Mouse (Mus musculus): ENCODE data around the gene Tinagl1.

Tinagl1 gene

DNA sequence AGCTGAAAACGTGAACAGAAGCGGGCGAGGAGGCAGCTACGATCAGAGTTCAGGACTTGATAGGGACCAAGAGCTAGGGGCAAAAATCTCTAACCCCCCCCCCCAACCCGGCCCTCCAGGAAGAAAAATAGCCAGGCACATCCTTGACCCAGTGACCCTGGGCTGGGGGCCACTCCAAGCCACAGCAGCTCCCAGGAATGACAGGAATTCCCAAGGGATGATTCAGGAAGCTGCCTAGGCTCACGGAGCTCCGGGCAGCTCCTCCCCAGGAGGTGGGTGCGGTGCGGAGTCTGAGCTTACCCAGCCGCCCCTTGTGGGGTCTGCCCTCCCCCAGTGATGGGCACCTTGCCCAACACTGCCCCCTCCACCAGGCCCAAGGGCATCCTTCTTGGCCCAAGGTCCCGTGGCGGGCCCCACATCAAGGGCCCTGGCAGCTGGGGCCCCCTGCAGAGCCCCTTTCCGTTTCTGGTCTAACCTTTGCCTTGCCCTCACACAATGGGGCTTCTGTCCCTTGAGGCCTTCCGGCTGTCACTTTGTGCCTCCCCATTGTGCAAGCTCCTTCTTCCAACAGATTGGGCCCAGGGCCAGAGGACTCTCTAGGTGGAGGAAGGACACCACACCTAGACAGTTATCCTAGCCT, at the start of gene Tinagl1:
Gene Tinagl1, minus strand, starts transcription at position 51 of the 640 bp plus-strand sequence.
- peak; percentile 84 for DNase-seq

DNA sequence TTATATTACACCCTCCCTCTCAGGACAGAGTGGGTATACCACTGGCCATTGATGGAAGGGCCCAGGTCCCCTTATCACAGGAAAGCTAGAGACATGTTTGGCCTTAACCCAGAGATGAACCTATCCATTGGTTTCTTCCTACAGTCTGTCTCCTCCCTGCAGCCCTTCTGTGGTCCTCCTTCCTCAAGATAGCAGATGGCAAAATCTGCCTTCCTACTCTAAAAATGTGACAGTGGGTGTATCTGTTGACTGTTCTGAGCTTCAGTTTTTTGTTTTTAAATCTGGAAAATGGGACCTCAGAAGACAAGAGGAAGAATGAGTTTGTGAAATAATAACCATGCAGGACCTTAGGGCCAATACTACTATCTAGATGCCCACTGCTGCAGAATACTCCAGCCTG, 49.1 kb upstream of the Tinagl1 start:
- DNase-seq = no peak

DNA sequence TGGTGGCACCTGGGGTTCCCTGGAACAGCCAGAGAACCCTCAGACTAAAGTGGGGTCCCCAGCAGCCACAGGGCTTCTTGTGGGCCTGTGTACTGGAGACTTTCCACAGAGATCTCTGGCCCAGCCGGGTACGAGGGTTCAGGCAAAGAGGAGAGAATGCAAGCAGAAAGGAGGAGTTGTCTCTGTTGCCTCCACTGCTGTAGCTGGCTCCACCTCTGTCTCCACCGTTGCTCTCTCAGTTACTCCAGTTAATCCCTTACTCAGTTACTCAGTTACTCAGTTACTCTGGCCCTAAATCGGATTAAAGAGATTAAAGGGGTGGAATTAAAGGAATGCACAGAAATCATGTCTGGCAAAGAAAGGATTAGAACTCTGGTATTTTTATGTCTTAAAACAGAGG, 47.3 kb upstream of the Tinagl1 start, which contains the start of gene Gm853:
Gene Gm853, minus strand, starts transcription at position 223 of the 400 bp plus-strand sequence.
- DNase-seq = peak; percentile 33

DNA sequence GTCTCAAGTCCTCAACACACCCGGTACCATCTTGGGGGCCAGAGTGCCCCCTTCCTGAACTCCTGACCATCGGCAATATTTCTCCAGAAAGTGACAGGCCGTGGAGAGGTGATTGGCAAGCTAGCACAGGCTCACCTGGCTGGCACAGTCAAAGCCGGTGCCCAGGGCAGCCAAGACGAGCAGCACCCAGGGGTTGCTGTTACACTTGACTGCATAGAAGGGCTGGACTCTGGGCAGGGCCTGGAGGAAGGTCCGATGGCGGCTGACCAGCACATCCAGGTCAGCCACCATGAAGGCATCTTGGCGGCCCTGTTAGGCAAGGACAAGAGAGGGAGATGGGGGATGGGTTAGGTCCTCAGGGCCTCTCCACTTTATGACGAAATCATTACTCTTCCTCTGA, 45.3 kb upstream of the Tinagl1 start:
- no peak for DNase-seq

DNA sequence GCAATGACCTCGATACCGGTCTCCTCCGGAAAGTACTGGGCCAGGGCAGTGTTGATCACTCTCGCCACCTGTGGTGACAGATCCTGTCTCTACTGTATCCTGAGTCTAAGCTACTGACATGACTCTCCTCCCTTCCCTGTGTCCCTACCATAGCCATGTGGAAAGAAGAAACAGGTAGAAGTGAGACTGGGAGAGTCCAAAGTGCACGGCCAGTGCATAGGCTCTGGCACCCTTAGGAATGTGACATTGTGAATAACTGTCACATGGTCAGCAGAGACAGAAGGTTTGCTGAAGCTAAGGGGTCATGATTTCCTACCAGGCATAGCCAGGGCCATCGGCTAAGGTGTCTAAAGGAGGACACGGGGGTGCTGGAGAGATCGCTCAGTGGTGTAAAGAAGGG, 40.5 kb upstream of the Tinagl1 start:
- no peak for DNase-seq

DNA sequence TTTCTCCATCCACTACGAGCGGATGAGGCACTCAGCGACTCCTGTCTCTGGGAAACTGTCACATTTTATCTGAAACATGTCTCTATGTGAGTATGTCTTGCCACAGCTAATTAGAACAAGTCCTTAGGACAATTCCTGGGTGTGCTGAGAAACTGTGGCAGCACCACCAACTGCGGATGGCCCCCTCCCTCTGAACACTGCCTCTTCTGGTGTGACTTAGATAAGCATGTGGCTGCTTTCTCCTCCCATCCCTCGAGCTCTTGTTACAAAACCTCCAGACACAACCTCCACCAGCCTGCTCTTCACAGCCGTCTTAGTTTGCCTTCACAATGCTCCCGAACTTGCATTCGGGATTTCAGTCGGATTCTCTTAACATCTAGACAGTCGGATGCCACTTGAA, 38.9 kb upstream of the Tinagl1 start:
- DNase-seq = no peak

DNA sequence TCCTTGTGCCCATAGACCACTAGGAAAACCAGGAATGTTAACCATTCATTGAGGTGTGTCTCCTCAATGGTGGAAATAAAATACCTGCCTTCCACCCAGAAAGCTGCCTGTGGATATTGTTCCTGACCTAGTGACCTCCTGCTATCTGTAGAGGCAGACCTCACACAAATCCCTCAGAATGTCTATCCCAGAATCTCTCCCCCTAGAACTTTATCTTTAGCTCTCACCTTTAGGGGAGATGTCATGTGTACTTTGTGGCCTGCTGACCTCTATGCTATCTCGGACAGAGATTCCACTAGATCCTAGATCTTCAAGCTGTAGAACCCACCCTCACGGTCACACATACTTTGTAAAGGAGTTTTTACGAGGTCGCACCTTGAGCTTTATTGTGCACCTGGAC, 38.3 kb upstream of the Tinagl1 start:
- DNase-seq = no peak

DNA sequence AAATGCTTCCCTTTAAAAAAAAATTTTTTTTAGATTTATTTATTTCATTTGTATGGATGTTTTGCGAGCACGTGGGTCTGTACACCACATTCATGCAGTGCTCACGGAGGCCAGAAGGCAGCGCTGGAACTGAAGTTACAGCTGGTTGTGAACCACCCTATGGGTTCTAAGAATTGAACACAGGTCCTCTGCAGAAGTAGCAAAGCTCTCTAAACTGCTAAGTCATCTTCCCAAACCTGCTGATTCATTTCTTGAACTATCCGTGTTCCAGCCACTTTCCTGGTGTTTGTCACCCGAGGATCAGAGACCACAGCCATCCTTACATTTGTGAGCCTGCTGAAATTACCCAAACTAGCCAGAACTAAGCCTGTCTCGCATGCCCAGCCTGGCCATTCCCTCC, 37.5 kb upstream of the Tinagl1 start:
- no peak for DNase-seq

DNA sequence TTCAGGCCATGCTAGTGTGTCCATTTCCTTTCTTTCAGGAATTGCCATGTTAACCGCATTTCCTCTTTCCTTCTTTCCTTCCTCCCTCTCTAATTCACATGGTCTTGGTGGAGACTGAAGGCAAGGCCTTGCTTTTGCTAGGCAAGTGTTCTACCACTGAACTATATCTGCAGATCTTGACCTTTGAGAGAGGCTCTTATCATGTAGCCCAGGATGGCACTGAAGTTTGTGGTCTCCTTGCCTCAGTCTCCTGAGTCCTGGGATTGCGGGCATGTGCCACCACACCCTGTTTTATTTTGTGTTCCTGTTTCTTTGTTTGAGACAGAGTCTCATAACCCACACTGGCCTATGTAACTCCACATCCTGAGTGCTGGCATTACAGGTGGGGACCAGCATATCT, 36.9 kb upstream of the Tinagl1 start:
- DNase-seq = no peak

DNA sequence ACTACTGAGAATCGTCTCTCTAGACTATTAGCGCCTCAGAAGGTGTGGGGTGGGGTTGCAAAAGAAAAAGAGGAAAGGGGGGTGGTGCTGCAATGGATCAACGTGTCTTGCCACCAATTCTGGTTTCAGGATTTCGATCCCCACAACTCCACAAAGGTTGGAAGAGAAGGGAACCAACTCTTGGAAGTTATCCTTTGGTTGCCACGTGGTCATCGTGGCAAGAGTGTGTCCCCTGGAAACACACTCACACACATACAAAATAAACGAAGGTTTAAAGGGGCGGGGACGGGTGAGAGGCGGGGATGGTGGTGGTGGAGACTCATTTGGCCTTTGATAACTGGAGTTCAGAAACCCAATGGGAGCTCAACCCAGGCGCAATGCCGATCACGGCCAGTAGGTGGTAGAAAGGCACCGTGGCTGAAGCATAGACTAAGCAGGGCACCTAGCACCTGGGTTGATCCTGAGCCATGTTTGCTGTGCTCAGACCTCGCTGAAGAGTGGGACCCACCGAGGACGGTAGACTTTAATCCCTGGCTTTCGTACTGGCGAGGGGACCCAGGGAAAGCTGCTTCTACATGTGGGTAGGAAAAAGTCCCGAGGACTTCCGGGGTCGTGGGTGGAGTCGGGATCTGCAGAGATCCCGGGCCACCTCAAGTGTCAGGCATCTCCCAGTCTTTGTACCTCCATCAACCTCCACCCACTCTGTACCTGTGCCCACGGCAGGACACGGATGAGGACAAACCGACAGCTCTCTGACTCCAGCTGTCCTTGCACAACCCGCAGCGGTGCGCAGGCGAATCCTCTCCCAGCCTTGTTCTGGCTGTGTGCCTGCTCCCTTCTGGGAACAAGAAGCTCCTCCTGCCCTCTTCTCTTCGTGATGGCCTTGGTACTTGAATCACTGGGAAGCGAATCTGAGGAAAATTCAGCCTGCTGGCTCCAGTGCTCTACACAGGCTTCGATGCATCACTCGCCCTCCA, 24.1 kb upstream of the Tinagl1 start:
- peak; percentile 83 for DNase-seq

DNA sequence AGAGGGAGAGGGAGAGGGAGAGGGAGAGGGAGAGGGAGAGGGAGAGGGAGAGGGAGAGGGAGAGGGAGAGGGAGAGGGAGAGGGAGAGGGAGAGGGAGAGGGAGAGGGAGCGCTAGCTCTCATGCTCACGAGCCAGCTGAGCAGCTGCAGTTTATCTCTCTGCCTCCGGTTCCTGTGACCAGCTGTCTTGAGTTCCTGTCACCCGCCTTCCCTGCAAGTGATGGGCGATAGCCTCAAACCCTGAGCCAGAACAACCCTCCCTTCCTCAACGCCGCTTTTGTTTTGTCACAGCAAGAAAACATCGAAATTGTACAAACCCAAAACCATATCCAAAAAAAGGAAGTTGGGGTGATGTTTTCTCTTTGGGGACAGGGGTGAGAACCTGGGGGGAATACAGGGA, 21.6 kb upstream of the Tinagl1 start:
- DNase-seq = no peak

DNA sequence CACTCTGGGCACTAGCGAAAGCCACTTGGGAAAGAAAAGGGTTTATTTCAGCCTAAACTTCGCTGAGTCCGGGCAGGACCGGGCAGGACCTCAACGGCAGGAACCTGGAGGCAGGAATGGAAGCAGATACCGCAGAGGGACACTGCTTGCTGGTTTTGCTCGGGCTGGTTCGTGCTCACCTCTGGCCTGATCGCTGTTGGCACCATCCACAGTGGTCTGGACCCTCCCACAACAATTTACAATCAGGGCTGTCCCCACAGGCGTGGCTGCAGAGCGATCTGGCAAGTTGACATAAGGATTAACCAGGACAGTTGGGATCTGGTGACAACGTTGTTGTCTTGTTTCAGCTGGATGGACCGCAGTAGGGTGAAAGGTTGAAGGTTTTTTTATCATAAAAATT, 21.0 kb upstream of the Tinagl1 start:
- no peak for DNase-seq

DNA sequence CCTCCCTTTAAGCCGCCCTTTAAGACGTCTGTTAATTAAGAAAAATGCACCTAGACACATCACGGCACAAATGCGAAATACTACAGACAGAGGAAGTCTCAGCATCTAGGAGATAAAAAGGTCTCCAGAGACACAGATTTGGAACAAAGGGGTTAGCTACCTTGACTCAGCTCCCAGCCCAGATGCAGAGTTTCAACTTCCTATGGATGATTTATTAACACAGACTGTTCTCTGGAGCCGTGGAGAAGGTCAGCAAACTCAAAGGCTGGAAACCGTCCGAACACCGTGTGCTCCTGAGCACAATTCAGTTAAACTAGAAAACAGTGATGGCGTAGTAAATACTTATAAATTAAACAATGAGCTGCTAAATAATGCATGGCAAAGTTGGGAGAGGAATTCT, 17.3 kb upstream of the Tinagl1 start:
- no peak for DNase-seq

DNA sequence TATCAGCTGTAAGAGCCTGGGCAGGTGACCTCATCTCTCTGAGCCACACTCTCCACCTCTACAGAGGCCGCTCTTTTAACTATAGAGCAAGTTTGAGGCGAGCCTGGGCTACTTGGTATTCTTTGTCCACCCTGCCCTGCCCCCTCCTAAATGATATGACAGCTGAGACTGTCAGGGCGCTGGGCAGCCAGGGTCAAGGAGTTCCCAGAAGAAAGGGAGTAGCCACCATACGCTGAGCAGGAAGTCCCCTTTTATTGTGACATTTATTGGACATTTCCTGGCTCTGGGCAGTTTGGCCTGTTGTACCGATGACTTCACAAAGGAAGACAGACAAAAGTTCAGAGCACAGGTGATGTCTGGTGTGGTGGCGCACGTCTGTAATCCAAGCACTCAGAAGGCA, 14.7 kb upstream of the Tinagl1 start:
- DNase-seq = no peak

DNA sequence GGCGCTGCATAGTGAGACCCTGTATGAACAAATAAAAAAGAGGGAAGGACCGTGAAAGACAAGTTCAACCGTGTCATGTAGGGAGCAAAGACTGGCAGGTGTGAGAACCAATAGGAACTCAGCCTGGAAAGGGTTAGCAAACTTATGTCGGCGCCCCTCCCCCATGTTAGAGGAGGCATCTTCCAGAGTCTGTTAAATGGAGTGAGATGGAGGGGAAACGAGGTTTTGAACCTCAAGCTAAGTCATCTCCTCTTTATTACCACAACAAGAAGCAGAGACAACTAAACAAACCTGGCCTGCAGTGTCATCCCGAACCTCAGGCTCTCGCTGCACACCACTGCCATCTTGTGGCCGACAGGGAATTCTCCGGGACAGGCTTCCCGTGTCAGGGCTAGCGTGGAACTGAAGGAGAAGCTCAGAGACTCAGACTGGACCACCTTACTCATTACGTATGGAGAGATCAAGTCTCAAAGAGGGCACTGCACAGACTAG, 13.9 kb upstream of the Tinagl1 start:
- peak; percentile 89 for DNase-seq

DNA sequence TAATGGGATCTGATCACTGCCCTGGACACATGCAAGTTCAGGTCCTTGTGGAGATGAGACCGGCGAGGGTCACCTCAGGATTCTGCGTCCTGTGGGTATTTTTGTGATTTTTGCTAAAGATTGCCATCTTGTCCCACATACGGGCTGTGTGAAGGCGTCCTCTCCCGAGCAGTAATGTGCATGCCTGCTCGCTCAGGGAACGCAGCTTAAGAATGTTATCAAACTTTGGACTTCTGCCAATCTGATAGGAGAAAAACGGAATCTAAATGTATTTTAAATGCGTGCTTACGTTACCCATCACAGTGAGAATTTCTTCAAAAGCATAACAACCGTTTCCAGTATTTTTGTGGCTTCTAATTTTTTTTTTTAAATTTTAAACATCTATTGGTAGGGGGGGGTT, 12.0 kb upstream of the Tinagl1 start:
- no peak for DNase-seq

DNA sequence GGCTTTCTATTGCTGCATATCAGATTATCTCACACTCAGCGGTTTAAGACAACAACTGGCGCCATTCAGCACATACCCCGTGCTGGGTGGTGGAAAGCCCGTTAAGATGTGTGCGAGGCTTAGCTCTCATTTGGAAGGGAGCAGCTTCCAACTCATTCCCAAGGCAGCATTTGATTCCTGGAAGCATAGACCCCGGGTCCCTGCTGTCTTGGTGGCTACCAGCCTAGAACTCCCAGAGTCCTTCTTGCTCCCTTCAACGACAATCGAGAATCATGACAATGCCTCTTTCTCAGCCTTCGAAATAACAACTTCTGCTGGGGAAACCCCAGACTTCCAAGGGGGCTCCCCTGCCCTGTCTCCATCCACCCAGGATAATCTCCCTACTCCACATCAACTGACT, 11.5 kb upstream of the Tinagl1 start:
- no peak for DNase-seq

DNA sequence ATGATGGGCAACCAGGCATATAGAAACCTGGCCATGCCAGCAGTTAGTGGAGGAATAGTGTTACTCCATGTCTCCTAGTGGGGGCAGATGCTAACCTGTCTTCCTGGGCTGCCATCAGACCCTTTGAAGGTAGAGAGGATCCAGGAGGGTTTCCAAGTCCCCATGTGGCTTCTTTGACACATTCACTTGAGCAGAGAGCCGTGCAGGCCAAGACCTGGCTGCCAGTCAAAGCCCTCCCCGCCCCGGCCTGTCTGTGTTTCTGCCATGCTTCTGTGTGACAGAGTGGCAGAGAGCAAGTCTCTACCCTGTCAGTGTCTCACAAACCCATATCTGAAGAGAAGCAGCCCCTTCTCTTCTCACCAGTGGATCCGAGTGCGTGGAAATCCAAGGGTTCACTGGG, 9.0 kb upstream of the Tinagl1 start:
- DNase-seq = no peak

DNA sequence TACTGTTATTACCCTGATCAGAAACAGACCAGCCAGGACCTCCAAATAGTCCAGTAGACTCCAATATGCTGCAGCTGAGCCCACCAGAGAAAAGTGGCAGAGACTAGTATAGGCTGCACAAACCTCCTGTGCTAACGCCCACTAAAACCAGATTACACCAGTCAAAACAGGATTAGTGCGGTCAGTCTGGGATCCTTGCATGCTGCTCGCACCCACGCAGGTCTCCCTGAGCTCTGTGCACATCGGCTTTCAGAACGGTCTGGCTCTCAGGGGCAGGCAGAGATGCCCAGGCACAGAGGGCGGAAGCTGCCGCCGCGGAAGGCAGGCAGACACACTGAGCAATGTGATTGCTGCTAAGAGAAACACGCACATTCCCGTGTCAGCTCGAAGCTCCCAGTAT, 8.1 kb upstream of the Tinagl1 start:
- peak; percentile 56 for DNase-seq

DNA sequence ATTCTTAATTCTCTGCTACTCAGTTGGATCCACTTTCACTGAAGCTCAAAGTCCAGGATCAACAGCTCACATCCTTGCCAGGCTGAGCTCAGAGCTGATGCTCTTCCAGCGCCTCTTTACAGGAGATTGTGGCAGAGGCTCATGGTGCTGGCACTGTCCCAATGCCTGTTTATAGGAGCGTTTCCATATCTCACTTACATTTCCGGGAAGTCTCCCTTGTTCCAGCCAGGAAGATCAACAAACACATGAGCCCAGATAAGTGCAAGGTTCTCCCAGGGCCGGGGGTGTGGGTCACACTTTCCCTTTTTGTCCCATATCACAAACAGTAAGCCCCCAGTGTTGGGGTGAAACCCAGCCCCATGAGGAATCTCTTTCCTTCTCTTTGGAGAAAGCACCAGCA, 7.0 kb upstream of the Tinagl1 start:
- no peak for DNase-seq

DNA sequence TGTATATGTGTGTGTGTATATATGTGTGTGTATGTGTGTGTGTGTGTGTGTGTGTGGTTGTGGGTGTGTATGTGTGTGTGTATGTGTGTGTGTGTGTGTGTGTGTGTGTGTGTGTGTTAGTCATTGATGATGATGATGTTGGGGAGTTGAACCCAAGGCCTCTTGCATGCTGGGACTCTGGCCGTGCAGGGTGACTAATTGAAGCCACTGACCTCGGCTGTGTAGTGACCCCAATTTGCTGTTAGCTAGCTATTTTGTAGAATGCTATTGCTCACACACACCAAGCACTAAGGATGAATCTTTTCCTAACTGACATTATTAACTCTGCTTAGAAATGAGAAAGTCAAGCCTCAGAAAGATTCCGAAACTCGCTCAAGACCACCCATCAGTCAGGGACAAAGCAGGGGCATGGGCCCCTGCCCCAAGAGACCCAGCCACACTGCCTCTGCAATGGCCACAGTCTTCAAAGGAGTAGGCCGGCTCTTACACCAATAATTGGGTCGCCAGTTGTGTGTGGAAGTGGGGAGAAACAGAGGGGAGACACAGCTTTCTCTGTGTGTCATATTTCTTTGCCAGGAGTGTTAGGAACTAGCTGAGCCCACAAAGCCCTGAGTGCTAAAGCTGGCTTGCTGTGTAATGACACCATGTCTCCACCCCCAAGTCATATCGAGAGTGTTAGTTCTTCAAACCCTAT, 6.1 kb upstream of the Tinagl1 start:
- peak; percentile 26 for DNase-seq

DNA sequence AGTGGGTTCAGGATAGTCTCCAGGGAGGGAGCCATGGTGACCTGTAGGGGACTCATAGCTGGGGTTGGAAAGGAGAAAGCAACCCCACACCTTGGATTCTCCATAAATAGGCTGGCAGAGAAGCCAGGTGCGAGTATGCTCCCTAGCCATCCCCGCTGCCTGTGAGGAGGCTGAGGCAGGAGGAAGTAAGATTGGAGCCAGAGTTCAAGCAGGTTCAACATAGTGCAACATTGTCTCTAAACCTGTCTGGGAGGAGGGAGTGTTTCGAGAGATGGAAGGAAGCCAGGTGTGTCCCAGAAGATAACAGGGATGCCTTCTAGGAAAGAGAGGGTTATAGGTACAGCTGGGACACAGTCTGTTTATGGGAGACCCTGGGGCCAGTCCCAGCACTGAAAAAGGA, 5.0 kb upstream of the Tinagl1 start:
- no peak for DNase-seq

DNA sequence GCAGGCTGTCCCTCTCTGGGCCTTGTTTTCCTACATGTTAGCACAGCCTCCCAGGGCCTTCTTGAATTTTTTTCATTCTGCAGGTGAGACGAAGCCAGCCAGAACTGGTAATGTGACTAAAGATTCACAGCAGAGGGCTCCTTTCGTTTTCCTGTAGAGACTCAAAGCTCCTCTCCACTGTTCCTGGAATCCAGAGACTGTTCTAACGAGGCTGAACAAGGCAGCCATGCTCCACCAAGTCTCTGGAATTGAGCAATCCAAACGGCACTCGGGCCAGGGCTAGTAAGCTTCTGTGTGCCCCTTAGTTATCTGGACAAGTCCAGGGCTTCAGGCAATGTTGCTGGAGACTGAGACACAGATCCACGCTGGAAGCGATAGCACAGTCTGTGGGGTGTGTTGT, 2.6 kb upstream of the Tinagl1 start:
- no peak for DNase-seq

DNA sequence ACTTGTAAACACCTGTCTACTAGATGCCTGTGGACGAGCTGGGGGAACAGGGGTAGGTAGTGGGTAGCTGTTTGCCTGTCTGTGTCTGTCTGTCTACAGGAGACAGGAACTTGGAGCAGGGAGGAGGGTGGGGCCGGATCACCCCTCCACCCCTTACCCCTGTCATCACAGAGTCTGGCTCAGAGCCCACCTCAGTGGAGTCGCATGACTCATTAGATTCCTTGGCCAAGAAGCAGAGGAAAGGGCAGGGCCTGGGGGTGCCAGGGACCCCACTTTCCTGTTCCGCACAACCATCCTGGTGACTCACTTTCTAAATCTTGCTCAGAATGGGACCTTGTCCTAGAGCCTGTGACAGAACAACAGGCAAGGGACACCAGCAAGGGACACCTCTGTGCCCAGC, 2.2 kb upstream of the Tinagl1 start:
- DNase-seq = no peak
